Mouse (Mus musculus): Measurements from ENCODE around the gene Mmadhc.

DNA sequence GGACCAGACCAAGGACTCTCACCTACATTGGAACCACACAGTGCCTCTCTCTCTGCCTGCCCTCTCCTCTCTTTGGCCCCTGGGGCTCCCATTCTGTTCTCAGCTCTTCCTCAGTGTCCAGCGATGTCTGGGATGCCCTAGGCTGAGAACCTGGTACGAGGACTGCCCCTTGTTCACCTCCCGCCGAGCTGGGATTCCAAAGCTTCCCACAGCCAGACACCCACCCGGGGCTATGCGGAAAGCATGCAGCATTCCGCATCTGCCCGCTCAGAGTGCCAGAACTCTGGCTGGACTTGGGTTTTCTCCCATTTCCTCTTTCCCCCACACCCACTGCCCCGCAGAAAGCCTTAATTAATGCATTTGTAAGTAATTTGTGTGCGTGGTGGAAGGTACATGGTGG lies 19.9 kb downstream of the Mmadhc start:
- TF ChIP-seq CTCF (IDR thresholded peaks at IDR 0.05; ENCODE audit: low read depth, low read length) (no peak), POLR2A (IDR thresholded peaks at IDR 0.05; ENCODE audit: extremely low read depth, insufficient read depth, low read length) (no peak)

Data from liver, adult 2 months (tissue).